Mouse (Mus musculus) cerebellum, adult 9-11 months (tissue): ENCODE data around the gene Relch.

Experiments
- DNase-seq: peaks from one replicate; pipeline ENCODE4 v3.0.0; 2022

Gene Relch

GRCm38 (mm10) chr1:105800570-105800969 is 136.9 kb downstream of the Relch start:
- no peak for DNase-seq

GRCm38 (mm10) chr1:105801252-105801651 is 137.6 kb downstream of the Relch start:
- no peak for DNase-seq

- DNase-seq, result no peak
These were observed 139.3 kb downstream of the Relch start for GRCm38 (mm10) chr1:105802941-105803340.

GRCm38 (mm10) chr1:105804285-105804684 is 140.6 kb downstream of the Relch start:
- no peak for DNase-seq
